Mouse (Mus musculus): Measurements from ENCODE around the gene Prdx5.

DNA sequence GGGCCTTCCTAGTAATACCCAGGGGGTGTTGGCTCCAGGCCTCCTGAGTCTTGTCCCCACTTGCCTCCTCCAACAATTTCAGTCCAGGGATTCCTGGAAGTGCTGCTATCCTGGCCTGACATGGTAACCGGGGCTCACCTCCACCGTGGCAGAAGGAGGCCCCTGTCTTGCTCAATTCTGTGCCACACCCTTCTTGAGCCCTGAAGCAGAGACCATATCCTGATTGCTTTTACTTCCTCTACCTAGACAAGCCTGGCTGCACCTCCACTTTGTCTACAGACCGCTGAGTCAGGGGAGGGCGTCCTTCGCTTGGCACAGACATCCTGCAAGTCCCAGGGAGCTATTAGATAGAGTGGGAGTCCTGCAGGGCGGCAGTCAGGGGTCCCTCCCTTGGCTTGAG, 49.2 kb downstream of the Prdx5 start:
- no peak for TF ChIP-seq MAFK (IDR thresholded peaks at IDR 0.05; ENCODE audit: insufficient read depth, low read depth, low read length)
- no peak for TF ChIP-seq ZNF384 (IDR thresholded peaks at IDR 0.05; ENCODE audit: low read depth, low read length)
- no peak for TF ChIP-seq CHD2 (IDR thresholded peaks at IDR 0.05; ENCODE audit: low read depth, low read length)
